Mouse (Mus musculus): ENCODE data around the gene Mical2.

Gene Mical2

DNA sequence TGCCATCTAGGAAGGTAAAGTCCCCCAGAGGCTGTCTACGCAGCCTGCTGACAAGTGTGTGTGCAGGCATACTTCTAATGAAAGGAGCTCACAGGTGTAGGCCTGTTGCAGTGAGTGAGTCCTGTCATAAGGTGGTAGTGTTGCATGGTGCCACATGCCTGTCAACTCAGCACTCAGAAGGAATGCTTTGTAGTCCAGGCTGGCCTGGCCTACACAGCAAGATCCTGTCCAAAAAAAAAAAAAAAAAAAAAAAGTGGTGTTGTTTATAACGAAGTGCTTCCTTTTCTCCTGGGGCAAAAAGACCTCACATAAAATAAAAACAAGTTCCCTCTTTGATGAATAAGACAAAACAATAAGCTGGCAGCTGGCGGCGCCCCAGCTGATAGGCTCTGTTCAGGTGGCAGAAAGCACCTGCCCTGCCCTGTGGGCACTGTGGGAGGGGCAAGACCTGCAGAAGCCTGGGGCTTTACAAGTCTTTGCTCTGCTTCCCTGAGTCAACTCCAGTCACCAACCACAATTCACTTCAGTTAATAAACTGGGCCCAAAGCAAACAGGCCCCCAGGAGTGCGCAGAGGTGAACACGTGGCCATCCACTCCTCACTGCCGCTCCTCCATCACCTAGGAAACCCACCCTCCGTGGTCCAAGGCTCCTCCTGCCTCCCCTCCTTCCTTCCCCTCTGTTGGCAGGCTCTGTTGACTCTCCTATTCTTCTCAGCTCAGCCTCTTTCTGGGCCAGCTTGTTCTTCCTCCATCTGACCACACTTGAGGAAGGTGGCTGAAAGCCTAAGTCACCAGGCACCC is 12.5 kb upstream of the Mical2 start:
- peak in 1 of 2 experiments; percentile 53 for DNase-seq

DNA sequence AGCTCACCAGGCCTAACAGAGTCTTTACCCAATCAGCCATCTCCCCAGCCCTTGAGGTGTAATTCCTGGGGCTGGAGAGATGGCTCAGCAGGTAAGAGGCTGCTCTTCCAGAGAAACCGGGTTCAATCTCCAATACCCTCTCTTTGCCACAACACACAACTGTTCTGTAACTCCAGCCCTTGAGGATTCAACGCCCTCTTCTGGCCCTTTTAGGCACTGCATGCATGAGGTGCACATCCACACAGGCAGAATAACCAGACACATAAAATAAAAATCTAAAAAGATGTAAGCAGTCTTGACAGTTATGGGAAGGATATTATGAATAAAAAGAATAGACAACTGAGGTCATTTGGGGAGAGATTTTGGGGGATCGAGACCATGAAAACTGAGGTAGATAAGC is 9.8 kb upstream of the Mical2 start:
- DNase-seq, result no peak

GRCm38 (mm10) chr7:112216720-112217119 is 8.9 kb upstream of the Mical2 start:
- DNase-seq, result no peak

DNA sequence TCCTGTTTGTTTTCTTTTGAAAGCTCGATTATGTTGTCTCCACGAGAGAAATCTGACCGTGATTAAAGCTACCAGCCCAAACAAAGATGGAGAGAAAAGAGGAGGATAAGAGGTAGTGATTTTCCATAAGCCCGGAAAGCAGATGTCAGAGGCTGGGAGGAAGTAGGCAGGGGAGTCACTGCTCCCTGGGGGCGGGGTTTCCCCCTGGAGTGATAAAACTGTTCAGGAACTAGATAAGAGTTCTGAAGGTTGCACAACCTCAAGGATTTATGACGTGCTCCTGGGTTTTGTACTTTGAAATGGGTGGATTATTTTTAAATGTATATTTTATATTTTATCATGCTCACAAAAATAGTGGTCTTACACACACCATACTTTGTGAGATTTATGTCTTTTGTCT is 8.4 kb upstream of the Mical2 start:
- no peak for DNase-seq

DNA sequence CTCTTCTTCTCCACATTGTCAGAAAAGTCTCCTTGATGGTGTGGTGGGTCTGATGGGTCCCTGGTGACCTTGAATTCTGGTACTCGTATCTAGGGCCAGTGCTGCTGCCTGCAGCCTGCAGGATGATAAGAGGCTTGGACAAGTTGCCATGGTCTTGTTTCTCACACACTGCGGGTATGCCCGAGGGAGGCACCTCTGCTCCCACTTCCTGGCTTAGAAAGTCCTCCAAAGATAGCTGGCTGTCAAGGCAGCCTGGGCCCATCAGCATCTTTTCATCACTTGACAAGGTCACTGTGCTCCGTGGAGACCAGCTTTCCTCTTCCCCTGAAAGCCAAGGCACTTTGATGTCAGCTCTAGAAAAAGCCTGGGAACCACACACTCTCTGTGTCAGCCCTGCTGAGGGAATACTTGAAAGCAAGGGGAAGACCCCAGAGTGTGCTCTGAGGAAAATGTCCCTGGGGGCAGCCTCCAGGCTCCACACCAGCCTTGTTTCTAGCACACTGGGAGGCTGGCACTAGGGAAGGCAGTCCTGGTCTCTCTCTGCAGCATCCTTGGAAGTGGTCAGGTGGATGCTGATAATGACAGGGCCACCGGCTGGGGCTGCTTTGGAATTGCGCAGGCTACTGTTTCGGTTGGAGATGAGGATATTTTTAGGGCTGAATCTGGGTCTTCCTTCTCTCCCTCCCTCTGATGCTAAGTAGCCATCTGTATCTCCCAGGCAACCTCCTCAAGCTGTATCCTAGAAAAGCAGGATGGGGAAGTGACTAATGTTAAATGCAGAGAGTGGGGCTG is 2.7 kb upstream of the Mical2 start:
- peak in 1 of 2 experiments; percentile 61 for DNase-seq

DNA sequence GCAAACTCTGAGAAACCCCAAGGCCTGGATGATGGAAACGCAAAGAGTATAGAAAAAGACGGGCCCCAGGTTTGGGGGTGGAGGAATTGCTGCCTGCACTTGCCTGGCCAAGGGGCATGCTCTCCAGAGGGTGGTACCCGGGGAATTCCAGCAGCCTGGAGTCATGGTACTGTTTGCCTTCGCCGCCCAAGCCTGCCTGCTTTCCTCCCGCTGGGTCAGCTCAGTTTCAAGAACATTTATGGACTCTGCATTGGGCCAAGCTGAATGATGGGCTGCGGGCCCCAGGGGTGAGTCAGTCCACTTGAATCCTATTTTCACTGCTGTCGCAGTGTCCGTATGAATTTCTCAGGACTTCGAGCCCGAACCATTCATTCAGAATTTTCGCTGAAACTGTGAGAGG is 802 bp upstream of the Mical2 start:
- DNase-seq, result no peak

DNA sequence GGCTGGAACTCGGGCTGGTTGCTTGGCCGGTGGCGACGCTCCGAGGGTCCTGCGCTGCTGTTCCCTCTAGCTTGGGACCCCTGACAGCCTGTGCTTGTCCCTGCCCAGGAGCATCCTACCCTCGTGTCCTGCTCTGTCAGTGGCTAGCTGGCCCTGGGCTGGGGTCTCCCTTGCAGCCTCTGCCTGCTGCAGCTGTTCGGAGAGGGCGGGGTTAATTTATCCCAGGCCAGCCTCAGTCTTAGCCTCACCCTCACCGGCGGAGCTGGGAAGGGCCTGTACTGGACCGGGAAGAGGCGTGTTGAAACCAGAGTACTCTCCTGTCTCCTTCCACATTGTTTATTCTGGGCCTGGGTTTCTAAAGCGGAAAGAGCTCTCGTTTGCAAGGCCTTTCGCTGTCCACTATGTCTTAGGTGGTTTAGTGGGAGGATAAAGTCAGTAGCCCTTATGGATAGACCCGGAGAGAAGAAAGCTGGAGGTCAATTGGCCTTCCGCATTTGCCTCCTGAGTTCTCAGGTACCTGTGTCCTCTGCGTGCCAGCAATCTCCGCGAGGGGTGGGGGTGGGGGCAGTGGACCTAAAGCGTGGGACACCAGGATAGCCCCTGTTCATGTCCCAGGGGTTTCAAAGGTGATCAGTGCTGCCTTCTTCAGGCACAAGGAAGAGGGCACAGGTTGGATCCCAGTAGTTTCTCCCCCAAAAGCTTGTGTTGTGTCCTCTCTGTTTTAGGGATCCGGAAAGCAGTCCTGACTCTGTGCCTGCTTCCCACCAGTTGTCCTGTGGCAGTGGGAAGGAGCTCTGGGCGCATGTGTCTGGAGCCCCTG is 1.0 kb downstream of the Mical2 start:
- DNase-seq, result no peak

DNA sequence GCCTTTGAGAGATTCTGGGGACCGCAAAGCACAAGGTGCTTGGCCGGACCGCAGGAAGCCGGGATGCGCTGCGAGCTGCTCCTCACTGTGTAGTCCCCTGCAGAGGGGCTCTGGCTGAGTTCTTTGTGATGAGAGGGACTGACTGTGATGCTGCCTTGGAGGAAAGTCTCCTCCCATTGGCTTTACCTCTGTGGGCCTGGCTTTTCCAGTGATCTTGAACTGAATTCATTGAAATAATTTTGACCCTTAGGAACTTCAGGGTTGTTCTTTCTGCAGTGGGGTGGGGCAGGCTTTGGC is 1.6 kb downstream of the Mical2 start:
- no peak for DNase-seq

GRCm38 (mm10) chr7:112228827-112229498 is 3.3 kb downstream of the Mical2 start:
- DNase-seq, result no peak

GRCm38 (mm10) chr7:112231731-112232130 is 6.1 kb downstream of the Mical2 start:
- DNase-seq, result no peak

- DNase-seq, result peak; percentile 73 to 79
These were observed 7.8 kb downstream of the Mical2 start for GRCm38 (mm10) chr7:112233345-112234005.

- DNase-seq, result no peak
These were observed 8.8 kb downstream of the Mical2 start for GRCm38 (mm10) chr7:112234410-112234809.

DNA sequence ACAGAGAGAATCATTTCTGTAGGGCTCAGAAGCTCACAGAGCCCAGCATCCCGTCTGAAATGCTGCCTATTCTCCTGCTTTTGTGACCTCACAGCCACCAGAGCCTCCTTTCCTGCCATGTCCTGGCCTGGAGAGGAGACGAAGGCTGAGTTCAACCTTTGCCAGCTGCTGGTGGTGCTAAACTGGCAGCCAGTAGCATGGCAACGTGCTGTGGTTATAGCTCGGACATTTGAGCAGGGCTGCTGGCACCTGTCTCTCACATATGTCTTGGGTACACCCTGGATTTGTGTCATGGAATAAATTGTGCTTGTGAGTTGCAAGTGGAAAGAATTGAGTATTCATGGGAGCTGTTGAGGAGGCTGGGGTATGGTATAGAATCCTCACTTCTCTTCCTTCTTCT is 9.8 kb downstream of the Mical2 start:
- DNase-seq, result peak in 1 of 2 experiments; percentile 37

DNA sequence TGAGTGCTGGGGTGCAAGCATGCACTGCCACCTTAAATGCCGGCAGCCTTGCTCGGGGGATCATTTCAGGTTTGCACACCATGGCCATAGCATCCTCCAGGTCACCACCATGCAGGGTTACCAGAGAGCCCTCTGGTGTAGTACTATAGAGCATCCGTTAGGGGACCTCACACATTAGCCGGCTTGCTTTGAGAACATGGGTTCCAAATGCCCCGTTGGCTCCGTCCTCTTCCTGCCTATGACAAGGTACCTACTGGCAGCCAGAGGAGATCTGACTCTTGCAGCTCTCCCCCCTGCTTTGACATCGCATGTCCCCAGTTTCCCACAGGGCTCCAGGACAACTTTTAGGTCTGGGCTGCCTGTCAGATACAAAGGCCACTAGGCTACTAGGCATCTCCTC is 11.6 kb downstream of the Mical2 start:
- no peak for DNase-seq

GRCm38 (mm10) chr7:112237868-112238267 is 12.2 kb downstream of the Mical2 start:
- DNase-seq, result no peak

- no peak for DNase-seq
These were observed 13.4 kb downstream of the Mical2 start for GRCm38 (mm10) chr7:112238768-112239728.

DNA sequence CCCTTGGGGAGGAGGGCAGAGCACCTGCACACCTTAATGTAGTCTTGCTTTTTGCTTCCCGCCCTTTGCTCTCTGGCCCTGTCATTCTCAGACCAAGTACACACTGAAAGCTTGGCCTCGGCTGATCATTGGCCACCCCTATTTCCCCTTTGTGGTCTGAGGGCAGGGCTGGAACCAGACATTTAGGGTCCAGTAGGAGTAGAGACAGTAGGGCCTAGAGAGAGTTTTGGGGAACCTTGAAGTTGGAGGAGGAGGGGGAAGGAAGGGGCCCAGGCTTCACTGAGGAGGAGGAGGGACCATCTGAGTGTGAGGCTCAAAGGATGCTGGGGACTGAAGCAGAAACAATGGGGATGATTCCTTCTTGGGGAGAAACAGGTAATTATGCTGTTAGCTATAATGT is 15.1 kb downstream of the Mical2 start:
- no peak for DNase-seq

GRCm38 (mm10) chr7:112241211-112241944 is 15.7 kb downstream of the Mical2 start:
- DNase-seq, result peak; percentile 66 to 79

DNA sequence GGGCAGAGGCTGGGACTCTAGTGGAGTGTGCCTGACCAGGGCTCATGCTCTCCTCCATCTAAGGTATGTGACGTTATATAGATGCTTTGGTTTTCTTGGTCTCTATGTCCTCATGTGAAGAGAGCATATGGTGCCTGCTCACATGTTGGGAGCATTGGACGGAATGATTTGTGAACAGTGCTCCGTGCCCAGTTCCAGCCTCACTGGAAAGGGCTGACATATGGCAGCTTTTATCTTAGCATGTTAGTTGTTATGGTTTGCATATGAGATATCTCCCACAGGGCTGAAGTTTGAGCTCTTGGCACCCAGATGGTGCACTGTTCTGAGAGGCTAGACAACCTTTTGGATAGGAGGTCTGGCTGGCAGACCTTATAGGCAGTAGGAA is 16.3 kb downstream of the Mical2 start:
- DNase-seq, result peak; percentile 72 to 81

- no peak for DNase-seq
These were observed 16.9 kb downstream of the Mical2 start for GRCm38 (mm10) chr7:112242587-112242986.
